Mouse (Mus musculus): Measurements from ENCODE around the gene Ddx19b. TPM values are rescaled to one million over a fixed set of nuclear protein-coding genes. Genes with fewer than 3 reads are reported as not detected.

Gene Ddx19b
- total and polyA plus RNA-seq, 3 experiments: 3.2 to 10.3 (median 10.3) TPM

DNA sequence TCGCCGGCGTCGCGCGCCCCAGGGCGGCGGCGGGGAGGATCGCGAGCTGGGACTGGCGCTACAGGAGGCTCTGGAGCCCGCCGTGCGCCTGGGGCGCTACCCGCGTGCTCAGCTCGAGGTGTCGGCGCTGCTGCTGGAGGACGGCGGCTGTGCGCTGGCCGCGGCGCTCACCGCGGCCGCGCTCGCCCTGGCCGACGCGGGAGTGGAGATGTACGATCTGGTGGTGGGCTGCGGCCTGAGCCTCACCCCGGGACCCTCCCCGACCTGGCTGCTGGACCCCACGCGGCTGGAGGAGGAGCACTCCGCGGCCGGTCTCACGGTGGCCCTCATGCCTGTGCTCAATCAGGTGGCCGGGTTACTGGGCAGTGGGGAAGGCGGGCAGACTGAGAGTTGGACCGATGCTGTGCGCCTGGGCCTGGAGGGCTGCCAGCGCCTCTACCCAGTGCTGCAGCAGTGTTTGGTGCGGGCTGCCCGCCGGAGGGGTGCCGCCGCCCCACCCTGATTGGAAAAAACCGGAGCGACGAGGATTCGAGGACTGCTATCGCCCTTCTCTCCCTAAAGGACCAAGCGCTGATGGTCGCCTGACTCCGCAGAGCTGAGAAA is 25.2 kb upstream of the Ddx19b start:
- Histone ChIP-seq H3K36me3 (ENCODE audit: control insufficient read depth, insufficient read depth, low read length) (no peaks in the 10 kb centered on the region), H3K27ac (peak overlapping the region; percentile 84), H3K27me3 (ENCODE audit: control insufficient read depth, insufficient read depth, low read length) (no peaks in the 10 kb centered on the region), H3K9ac (ENCODE audit: low read depth, low read length) (peak overlapping the region; percentile 90), H3K79me2 (replicated peaks; ENCODE audit: control insufficient read depth, insufficient read depth, low read length) (no peaks in the 10 kb centered on the region), H3K4me1 (ENCODE audit: control insufficient read depth, insufficient read depth, low read length) (no peaks in the 10 kb centered on the region), H3K4me3 (peak overlapping the region; percentile 96)
- under 1% methylated on average over 60 of the region's 63 CpGs for WGBS
- intact Hi-C loops (cut with DNase I): loop anchor here (1.0 to 2.0 kb wide), 3 partner anchors 22 to 210 kb away; partner anchors contain the start of genes Clec18a, Cog4 and Sf3b3
- TF ChIP-seq CTCF (IDR thresholded peaks at IDR 0.05): no peak
- no peak for TF ChIP-seq POLR2A (IDR thresholded peaks at IDR 0.05; ENCODE audit: insufficient read depth, low read depth, low read length)
- no peak for TF ChIP-seq EP300 (IDR thresholded peaks at IDR 0.05; ENCODE audit: insufficient read depth, low read depth, low read length)
- DNase-seq: peak; percentile 31 to 49

DNA sequence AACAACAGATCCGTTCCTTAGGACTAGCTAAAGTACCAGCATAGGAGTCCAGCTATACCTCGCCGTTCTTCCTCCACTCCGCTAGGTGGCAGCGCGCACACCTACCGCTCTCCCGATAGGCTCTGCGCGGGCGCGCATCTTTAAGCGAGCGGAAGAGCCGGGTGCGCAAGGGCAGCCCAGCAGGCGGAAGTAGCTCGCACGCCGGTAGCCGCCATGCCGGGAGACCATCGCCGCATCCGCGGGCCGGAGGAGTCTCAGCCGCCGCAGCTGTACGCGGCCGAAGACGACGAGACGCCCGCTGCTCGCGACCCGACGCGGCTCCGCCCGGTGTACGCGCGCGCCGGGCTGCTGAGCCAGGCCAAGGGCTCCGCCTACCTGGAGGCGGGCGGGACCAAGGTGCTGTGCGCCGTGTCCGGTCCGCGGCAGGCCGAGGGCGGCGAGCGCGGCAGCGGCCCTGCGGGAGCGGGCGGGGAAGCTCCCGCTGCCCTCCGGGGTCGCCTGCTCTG is 24.7 kb upstream of the Ddx19b start, which contains the start of gene Exosc6:
TSS of gene Exosc6 (plus strand) at position 182 of the 506 bp plus-strand sequence.
- Histone ChIP-seq H3K36me3 (ENCODE audit: control insufficient read depth, insufficient read depth, low read length) (no peaks in the 10 kb centered on the region), H3K79me2 (replicated peaks; ENCODE audit: control insufficient read depth, insufficient read depth, low read length) (no peaks in the 10 kb centered on the region), H3K4me3 (peak within 1 kb of the TSS; percentile 96), H3K9ac (ENCODE audit: low read depth, low read length) (peak within 1 kb of the TSS; percentile 90), H3K4me1 (ENCODE audit: control insufficient read depth, insufficient read depth, low read length) (no peaks in the 10 kb centered on the region), H3K27me3 (ENCODE audit: control insufficient read depth, insufficient read depth, low read length) (no peaks in the 10 kb centered on the region), H3K27ac (peak within 1 kb of the TSS; percentile 84)
- TF ChIP-seq POLR2A (IDR thresholded peaks at IDR 0.05; ENCODE audit: insufficient read depth, low read depth, low read length) (0 out of 2 replicates have a peak, but pooled peaks have one; percentile 32), EP300 (IDR thresholded peaks at IDR 0.05; ENCODE audit: insufficient read depth, low read depth, low read length) (peak; percentile 65; the same call in 1 of the 2 replicates), CTCF (IDR thresholded peaks at IDR 0.05) (peak; percentile 90)
- intact Hi-C loops (cut with DNase I): loop anchor here (1.0 to 2.0 kb wide), 3 partner anchors 21 to 210 kb away; partner anchors contain the start of genes Clec18a, Cog4 and Sf3b3
- peak; percentile 92 to 94 for DNase-seq
- WGBS: under 1% methylated on average over 68 of the region's 68 CpGs

DNA sequence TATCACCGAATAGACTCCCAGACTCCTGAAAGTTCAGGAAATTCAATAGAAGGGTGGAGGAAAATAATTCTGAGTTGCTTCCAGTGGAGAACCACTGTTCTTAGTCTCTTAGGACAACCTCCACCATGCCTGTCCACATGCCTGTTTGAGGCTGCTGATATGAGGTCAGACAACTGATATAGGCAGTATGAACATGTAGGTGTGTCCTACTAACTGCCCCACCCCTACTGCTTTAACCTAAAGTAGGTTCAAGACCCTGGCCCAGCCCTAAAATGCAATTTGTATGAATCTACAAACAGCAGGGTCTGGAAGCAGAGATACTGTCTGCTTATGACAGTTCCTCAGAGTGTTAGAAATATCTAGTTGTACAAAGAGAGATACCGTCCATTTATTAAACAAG is 24.1 kb upstream of the Ddx19b start:
- Histone ChIP-seq H3K27me3 (ENCODE audit: control insufficient read depth, insufficient read depth, low read length) (no peaks in the 10 kb centered on the region), H3K9ac (ENCODE audit: low read depth, low read length) (no peak overlapping the region), H3K4me1 (ENCODE audit: control insufficient read depth, insufficient read depth, low read length) (no peaks in the 10 kb centered on the region), H3K79me2 (replicated peaks; ENCODE audit: control insufficient read depth, insufficient read depth, low read length) (no peaks in the 10 kb centered on the region), H3K27ac (no peak overlapping the region), H3K4me3 (no peak overlapping the region), H3K36me3 (ENCODE audit: control insufficient read depth, insufficient read depth, low read length) (no peaks in the 10 kb centered on the region)
- no peak for DNase-seq
- intact Hi-C loops (cut with DNase I): loop anchor here (1.0 to 2.0 kb wide), 3 partner anchors 21 to 209 kb away; partner anchors contain the start of genes Clec18a, Cog4 and Sf3b3
- 64% methylated on average over 2 of the region's 2 CpGs for WGBS
- TF ChIP-seq CTCF (IDR thresholded peaks at IDR 0.05) (no peak), POLR2A (IDR thresholded peaks at IDR 0.05; ENCODE audit: insufficient read depth, low read depth, low read length) (no peak), EP300 (IDR thresholded peaks at IDR 0.05; ENCODE audit: insufficient read depth, low read depth, low read length) (no peak)

DNA sequence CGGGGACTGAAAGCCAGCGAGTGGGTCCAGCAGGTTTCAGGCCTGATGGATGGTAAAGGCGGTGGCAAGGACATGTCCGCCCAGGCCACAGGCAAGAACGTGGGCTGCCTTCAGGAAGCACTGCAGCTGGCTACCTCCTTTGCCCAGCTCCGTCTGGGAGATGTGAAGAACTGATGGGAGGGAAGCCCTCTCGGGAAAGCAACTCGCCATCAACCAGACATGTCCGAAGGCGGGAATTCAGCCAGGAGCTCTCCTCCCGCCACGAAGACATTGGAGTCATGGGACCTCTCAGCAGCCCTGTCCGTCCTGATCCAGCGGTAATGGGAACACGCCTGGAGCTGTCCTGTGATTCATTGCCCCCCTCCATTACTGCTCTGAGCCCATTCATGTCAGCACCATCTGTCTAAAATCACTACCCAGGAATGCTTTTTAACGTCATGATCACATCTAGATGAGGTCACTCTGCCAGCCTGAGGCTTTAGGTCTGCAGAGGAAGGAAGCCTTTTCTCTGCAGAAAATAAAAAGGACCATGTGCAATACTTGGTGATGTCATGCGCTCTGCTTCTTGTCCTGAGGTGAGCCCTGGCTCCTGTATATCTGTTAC is 23.6 kb upstream of the Ddx19b start:
- Histone ChIP-seq H3K27ac (no peak overlapping the region), H3K27me3 (ENCODE audit: control insufficient read depth, insufficient read depth, low read length) (no peaks in the 10 kb centered on the region), H3K9ac (ENCODE audit: low read depth, low read length) (no peak overlapping the region), H3K4me1 (ENCODE audit: control insufficient read depth, insufficient read depth, low read length) (no peaks in the 10 kb centered on the region), H3K79me2 (replicated peaks; ENCODE audit: control insufficient read depth, insufficient read depth, low read length) (no peaks in the 10 kb centered on the region), H3K4me3 (no peak overlapping the region), H3K36me3 (ENCODE audit: control insufficient read depth, insufficient read depth, low read length) (no peaks in the 10 kb centered on the region)
- intact Hi-C loops (cut with DNase I): no loop called here
- TF ChIP-seq EP300 (IDR thresholded peaks at IDR 0.05; ENCODE audit: insufficient read depth, low read depth, low read length): no peak
- DNase-seq: no peak
- WGBS: 82% methylated on average over 17 of the region's 17 CpGs

DNA sequence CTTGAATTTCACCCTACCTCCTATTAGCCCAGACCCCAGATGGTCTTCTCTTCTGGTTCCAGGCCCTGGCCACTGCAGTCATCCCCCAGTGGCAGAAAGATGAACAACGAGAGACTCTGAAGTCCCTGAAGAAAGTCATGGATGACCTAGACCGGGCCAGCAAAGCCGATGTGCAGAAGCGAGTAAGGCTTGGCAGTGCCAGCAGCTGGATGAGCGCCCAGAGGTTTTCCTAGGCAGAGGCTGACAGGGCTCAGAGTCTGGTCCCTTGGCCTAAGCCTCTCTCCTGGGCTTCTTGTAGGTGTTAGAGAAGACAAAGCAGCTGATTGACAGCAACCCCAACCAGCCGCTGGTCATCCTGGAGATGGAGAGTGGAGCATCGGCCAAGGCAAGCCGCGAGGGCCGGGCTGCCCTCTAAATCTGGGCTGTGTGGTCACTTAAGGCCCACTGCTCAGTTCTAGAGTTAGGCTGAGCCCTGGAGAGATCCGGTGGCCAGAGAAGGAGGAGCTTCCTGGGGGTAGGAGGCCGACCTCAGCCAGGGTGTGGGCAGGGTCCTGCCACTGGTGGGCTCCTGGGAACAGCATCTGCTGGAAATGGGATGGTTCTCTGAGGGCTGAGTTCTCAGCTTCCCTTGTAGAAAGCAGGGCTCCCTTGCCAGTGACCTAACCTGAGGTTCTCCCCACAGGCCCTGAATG is 22.4 kb upstream of the Ddx19b start:
- DNase-seq: peak; percentile 38 to 43
- TF ChIP-seq POLR2A (IDR thresholded peaks at IDR 0.05; ENCODE audit: insufficient read depth, low read depth, low read length): no peak
- no peak for TF ChIP-seq EP300 (IDR thresholded peaks at IDR 0.05; ENCODE audit: insufficient read depth, low read depth, low read length)
- TF ChIP-seq CTCF (IDR thresholded peaks at IDR 0.05): no peak
- 76% methylated on average over 12 of the region's 12 CpGs for WGBS
- Histone ChIP-seq H3K9ac (ENCODE audit: low read depth, low read length) (no peak overlapping the region), H3K36me3 (ENCODE audit: control insufficient read depth, insufficient read depth, low read length) (no peaks in the 10 kb centered on the region), H3K4me3 (no peak overlapping the region), H3K27ac (no peak overlapping the region), H3K79me2 (replicated peaks; ENCODE audit: control insufficient read depth, insufficient read depth, low read length) (no peaks in the 10 kb centered on the region), H3K27me3 (ENCODE audit: control insufficient read depth, insufficient read depth, low read length) (no peaks in the 10 kb centered on the region), H3K4me1 (ENCODE audit: control insufficient read depth, insufficient read depth, low read length) (no peaks in the 10 kb centered on the region)
- intact Hi-C loops (cut with DNase I): no loop called here
